Mouse (Mus musculus): Measurements from ENCODE around the gene Myo1e.

- TF ChIP-seq CTCF (IDR thresholded peaks at IDR 0.05; ENCODE audit: low read depth, low read length) = no peak
- no peak for TF ChIP-seq POLR2A (IDR thresholded peaks at IDR 0.05; ENCODE audit: borderline replicate concordance, low read depth, low read length)
These were observed 178.0 kb downstream of the Myo1e start for GRCm38 (mm10) chr9:70384958-70385728.

Measured in bone marrow macrophage, adult 2 months (primary cell).